Mouse (Mus musculus): Measurements from ENCODE around the gene Hoxd12. TPM values are rescaled to one million over a fixed set of nuclear protein-coding genes. Genes with fewer than 3 reads are reported as not detected.

The Hoxd12 gene
- total and polyA plus RNA-seq, 3 experiments = not detected

- ATAC-seq (ENCODE audit: extremely low read depth, insufficient number of reproducible peaks, low FRiP score, poor library complexity, severe bottlenecking) (no peak), DNase-seq (ENCODE audit: low spot score) (no peak)
- no peaks in the 10 kb centered on the region for H3K4me1 ChIP-seq (ENCODE audit: insufficient read depth, low read depth, low read length)
- peaks cover 40% of the 10 kb centered on the region for H3K27me3 ChIP-seq (ENCODE audit: insufficient read depth, low read length)
- TF ChIP-seq CTCF (IDR thresholded peaks at IDR 0.05; ENCODE audit: low read depth, low read length) (no peak), POLR2AphosphoS5 (IDR thresholded peaks at IDR 0.05; ENCODE audit: insufficient replicate concordance, low read depth, low read length) (no peak), TAL1 (conservative IDR thresholded peaks at IDR 0.05; ENCODE audit: low read depth, low read length) (no peak), GATA1 (IDR thresholded peaks at IDR 0.05; ENCODE audit: borderline replicate concordance, low read length) (no peak), GATA2 (IDR thresholded peaks at IDR 0.05; ENCODE audit: borderline replicate concordance, low read depth, low read length) (no peak)
- peaks cover 23% of the 10 kb centered on the region for H3K9me3 ChIP-seq (replicated peaks)
- H3K4me3 ChIP-seq (ENCODE audit: low read depth, low read length) = no peak overlapping the region
- no peaks in the 10 kb centered on the region for H3K36me3 ChIP-seq (replicated peaks)
Observed at GRCm38 (mm10) chr2:74657251-74658023, 17.4 kb upstream of the Hoxd12 start.

- peaks cover 23% of the 10 kb centered on the region for H3K9me3 ChIP-seq (replicated peaks)
- no peak for DNase-seq (ENCODE audit: low spot score)
- no peak for ATAC-seq (ENCODE audit: extremely low read depth, insufficient number of reproducible peaks, low FRiP score, poor library complexity, severe bottlenecking)
- TF ChIP-seq TAL1 (conservative IDR thresholded peaks at IDR 0.05; ENCODE audit: low read depth, low read length) = no peak
- no peak for TF ChIP-seq CTCF (IDR thresholded peaks at IDR 0.05; ENCODE audit: low read depth, low read length)
- TF ChIP-seq GATA1 (IDR thresholded peaks at IDR 0.05; ENCODE audit: borderline replicate concordance, low read length) = no peak
- no peak for TF ChIP-seq POLR2AphosphoS5 (IDR thresholded peaks at IDR 0.05; ENCODE audit: insufficient replicate concordance, low read depth, low read length)
- no peak for TF ChIP-seq GATA2 (IDR thresholded peaks at IDR 0.05; ENCODE audit: borderline replicate concordance, low read depth, low read length)
- H3K36me3 ChIP-seq (replicated peaks) = no peaks in the 10 kb centered on the region
- peaks cover 42% of the 10 kb centered on the region for H3K27me3 ChIP-seq (ENCODE audit: insufficient read depth, low read length)
- no peaks in the 10 kb centered on the region for H3K4me1 ChIP-seq (ENCODE audit: insufficient read depth, low read depth, low read length)
- no peak overlapping the region for H3K4me3 ChIP-seq (ENCODE audit: low read depth, low read length)
Observed at GRCm38 (mm10) chr2:74658024-74658666, 16.7 kb upstream of the Hoxd12 start.

- TF ChIP-seq GATA1 (IDR thresholded peaks at IDR 0.05; ENCODE audit: borderline replicate concordance, low read length) (no peak), GATA2 (IDR thresholded peaks at IDR 0.05; ENCODE audit: borderline replicate concordance, low read depth, low read length) (no peak), CTCF (IDR thresholded peaks at IDR 0.05; ENCODE audit: low read depth, low read length) (no peak), POLR2AphosphoS5 (IDR thresholded peaks at IDR 0.05; ENCODE audit: insufficient replicate concordance, low read depth, low read length) (no peak), TAL1 (conservative IDR thresholded peaks at IDR 0.05; ENCODE audit: low read depth, low read length) (no peak)
- Histone ChIP-seq H3K36me3 (replicated peaks) (no peaks in the 10 kb centered on the region), H3K9me3 (replicated peaks) (peaks cover 23% of the 10 kb centered on the region), H3K4me1 (ENCODE audit: insufficient read depth, low read depth, low read length) (no peaks in the 10 kb centered on the region), H3K4me3 (ENCODE audit: low read depth, low read length) (no peak overlapping the region), H3K27me3 (ENCODE audit: insufficient read depth, low read length) (peaks cover 49% of the 10 kb centered on the region)
- ATAC-seq (ENCODE audit: extremely low read depth, insufficient number of reproducible peaks, low FRiP score, poor library complexity, severe bottlenecking) (no peak), DNase-seq (ENCODE audit: low spot score) (no peak)
Observed at GRCm38 (mm10) chr2:74658667-74659371, 16.0 kb upstream of the Hoxd12 start.

DNA sequence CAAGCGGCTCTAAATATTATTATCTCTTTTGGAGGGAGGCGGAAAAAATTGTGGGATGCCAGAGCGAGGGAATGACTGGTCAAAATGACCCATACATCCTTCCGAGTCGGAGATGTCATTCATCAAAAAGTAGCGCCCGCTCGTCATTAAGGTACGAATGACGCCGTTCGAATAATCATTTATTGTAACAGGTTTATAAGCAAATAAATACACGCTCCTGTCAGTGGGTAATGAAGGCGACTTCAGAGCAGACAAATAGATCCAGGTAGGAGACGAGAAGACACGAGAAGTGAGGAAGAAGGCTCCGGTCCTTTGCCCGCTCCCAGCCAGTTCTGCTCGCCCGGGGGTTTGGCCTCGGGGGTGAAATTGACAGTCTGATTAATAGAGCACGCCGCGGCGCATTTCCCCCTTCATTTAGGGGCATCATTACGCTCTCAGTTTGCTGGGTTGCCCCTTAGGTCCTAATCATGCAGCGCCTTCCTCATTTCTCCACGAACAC, 15.3 kb upstream of the Hoxd12 start, which contains the start of gene Evx2:
Gene Evx2, minus strand, starts transcription at position 51 of the 499 bp plus-strand sequence.
- H3K4me3 ChIP-seq (ENCODE audit: low read depth, low read length) = no peak within 1 kb of the TSS
- no peak for DNase-seq (ENCODE audit: low spot score)
- peaks cover 50% of the 10 kb centered on the region for H3K27me3 ChIP-seq (ENCODE audit: insufficient read depth, low read length)

DNA sequence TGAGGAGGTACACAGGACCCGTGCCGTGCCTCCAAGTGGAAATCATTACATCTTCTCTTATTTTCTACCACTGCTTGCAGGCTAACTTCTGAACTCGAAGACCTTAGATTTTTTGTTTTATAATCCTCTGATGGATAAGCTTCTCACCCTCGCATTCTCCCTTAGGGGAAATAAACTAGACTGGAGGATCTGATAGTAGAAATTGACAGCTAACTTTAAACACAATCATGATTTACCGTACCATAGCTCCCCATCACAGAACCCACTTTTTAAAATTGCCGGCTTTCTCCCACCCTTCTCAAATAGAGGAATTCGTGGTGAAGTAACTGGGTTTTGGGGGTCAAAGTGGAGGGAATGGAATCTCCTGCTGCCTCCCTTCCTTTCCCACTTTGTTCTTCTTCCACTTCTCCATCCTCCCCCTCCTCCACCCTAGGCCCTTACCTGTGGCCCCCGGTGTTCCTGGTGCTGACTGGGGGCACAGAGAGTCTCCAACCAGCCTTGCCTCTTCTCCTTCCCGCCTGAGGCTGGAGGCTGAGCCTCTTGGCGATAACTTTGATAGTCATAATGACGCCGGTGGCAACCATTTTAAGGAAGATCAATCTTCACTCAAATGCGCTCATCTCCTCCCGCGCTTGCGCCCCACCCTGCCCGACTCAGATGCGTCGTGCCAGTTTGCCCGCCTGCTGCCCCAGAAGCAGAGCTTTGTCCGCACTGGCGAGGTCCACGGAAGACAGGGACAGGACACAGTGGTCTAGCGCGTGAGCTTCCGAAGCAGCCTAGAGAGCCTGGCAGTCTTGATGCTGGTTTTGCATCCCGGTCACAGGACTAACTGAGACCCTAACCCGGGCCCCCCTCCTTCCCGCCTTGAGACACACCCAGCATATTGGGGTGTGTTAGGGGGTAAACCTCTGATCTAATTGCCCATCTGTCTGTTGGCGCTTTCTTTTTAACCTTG, 14.1 kb upstream of the Hoxd12 start:
- no peak for DNase-seq (ENCODE audit: low spot score)
- H3K27me3 ChIP-seq (ENCODE audit: insufficient read depth, low read length) = peaks cover 50% of the 10 kb centered on the region
- no peak overlapping the region for H3K4me3 ChIP-seq (ENCODE audit: low read depth, low read length)
- peaks cover 18% of the 10 kb centered on the region for H3K9me3 ChIP-seq (replicated peaks)
- H3K4me1 ChIP-seq (ENCODE audit: insufficient read depth, low read depth, low read length) = no peaks in the 10 kb centered on the region
- no peaks in the 10 kb centered on the region for H3K36me3 ChIP-seq (replicated peaks)
- no peak for ATAC-seq (ENCODE audit: extremely low read depth, insufficient number of reproducible peaks, low FRiP score, poor library complexity, severe bottlenecking)
- no peak for TF ChIP-seq TAL1 (conservative IDR thresholded peaks at IDR 0.05; ENCODE audit: low read depth, low read length)
- no peak for TF ChIP-seq GATA2 (IDR thresholded peaks at IDR 0.05; ENCODE audit: borderline replicate concordance, low read depth, low read length)
- TF ChIP-seq CTCF (IDR thresholded peaks at IDR 0.05; ENCODE audit: low read depth, low read length) = no peak
- no peak for TF ChIP-seq GATA1 (IDR thresholded peaks at IDR 0.05; ENCODE audit: borderline replicate concordance, low read length)
- TF ChIP-seq POLR2AphosphoS5 (IDR thresholded peaks at IDR 0.05; ENCODE audit: insufficient replicate concordance, low read depth, low read length) = no peak

More for the DNA sequence above, 15.3 kb upstream of the Hoxd12 start, which contains the start of gene Evx2:
- no peaks in the 10 kb centered on the region for H3K4me1 ChIP-seq (ENCODE audit: insufficient read depth, low read depth, low read length)
- no peak for ATAC-seq (ENCODE audit: extremely low read depth, insufficient number of reproducible peaks, low FRiP score, poor library complexity, severe bottlenecking)
- TF ChIP-seq GATA1 (IDR thresholded peaks at IDR 0.05; ENCODE audit: borderline replicate concordance, low read length) (no peak), POLR2AphosphoS5 (IDR thresholded peaks at IDR 0.05; ENCODE audit: insufficient replicate concordance, low read depth, low read length) (no peak), CTCF (IDR thresholded peaks at IDR 0.05; ENCODE audit: low read depth, low read length) (no peak), TAL1 (conservative IDR thresholded peaks at IDR 0.05; ENCODE audit: low read depth, low read length) (no peak), GATA2 (IDR thresholded peaks at IDR 0.05; ENCODE audit: borderline replicate concordance, low read depth, low read length) (no peak)
- peaks cover 23% of the 10 kb centered on the region for H3K9me3 ChIP-seq (replicated peaks)
- H3K36me3 ChIP-seq (replicated peaks) = no peaks in the 10 kb centered on the region
